Mouse (Mus musculus): ENCODE measurements around the gene Fbxl15.

Gene Fbxl15

DNA sequence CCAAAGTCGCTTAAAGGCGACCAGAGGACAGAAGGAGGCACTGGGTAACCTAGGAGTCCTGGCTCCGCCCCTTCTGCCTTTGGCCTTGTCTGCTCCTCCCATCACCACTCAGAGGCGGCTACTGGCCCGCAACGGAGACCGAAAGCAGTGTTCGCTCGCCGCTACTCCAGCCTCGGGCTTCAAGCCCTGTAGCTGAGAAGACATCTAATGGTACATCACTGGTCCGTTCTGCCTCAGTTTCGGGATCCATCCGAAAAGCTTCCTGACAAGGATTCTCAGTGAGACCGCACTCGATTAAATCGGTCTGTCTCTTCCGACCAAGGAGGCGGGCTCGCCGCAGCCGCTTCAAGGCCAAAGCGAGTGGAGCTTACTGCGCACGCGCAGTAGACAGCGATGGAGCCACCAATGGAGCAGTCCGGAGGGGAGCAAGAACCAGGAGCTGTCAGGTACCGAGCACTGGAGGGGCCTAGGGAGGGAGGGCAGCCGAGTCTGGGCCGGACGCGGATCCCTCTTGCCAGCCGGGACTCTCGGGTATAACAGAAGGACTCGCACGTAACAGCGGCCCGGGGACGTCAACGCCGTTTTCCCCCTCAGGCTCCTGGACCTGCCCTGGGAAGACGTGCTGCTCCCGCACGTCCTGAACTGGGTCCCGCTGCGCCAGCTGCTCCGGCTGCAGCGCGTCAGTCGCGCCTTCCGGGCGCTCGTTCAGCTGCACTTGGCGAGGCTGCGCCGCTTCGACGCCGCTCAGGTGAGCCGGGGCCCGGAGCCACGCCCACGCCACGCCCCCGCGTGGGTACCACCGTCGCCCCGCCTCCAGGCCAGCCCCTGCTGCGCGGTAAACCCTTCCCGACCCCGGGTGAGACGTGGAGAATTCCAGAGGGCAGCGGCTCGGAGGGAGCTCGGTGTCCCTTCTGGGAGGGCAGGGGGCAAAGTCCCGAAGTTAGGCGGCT, at the start of gene Fbxl15:
Gene Fbxl15 (plus strand): TSS at position 104 of the 950 bp plus-strand sequence.
- DNase-seq (ENCODE audit: low spot score in 2 of 2) = peak; percentile 91

DNA sequence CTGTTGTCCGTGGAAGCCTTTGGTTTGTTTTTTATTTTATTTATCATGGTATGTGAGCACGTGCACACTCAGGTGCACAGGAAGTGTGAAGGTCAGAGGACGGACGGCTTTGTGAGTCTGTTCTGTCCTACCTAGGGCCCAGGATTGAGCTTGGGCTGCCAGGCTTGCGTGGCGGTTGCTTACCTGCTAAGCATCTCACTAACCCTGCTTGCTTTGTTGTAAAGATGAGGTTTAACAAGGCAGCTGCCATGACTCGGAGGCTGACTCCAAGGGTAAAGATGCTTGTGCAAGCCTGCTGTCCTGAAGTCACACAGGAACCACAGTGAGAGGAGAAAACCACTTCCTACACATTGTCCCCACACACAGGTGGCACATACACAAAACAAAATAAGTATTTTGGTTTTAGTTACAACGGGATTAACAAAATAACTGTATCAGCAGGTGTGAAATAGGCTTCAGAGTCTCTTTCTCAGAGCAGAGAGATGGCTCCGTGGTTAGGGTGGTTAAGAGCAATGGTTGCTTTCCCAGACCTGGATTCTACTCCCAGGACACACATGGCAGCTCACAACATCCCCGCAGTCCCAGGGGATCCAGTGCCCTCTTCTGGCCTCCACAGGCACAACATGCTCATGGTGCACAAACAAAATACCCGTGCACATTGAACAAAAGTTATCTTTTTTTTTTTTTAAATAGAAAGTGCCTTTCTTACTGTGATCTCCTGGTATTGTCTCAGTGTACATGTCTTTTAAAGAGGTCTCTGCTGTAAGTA, 45.7 kb upstream of the Fbxl15 start:
- DNase-seq (ENCODE audit: low spot score in 2 of 2) = no peak

DNA sequence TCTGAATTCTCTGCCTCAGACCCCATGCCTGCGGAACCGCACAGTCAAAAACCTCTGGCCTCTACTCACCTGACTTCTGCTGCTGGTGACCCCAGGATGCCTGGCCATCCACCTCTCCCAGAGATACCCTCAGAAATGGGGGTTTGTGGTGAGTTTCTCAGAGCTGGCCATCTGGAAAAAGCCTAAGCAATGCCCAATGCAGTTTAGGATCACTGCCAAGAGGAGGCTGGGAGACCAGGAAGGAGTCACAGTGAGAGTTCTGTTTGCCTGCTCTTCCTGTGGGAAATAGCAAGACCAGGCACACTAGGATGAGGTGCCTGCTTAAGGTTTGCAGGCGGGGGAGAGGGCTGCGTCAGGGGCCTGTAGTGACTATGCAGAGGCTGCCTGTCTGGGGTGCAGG, 43.3 kb upstream of the Fbxl15 start:
- no peak for DNase-seq (ENCODE audit: low spot score in 2 of 2)

DNA sequence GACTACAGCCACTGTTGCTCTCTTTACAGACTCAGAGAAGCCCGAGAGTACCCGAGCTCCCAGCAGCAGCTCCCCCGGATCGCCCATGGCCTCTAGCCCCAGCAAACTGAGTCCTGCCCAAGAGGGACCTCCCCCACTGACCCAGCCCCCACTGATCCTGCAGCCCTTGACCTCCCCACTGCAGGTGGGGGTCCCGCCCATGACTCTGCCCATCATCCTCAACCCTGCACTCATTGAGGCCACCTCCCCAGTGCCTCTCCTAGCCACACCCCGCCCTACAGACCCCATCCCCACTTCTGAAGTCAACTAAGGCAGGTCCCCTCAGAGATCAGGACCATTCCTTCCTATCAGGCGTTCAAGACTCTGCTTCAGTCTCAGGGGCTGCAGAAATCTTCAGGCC, 42.4 kb upstream of the Fbxl15 start:
- no peak for DNase-seq (ENCODE audit: low spot score in 2 of 2)

DNA sequence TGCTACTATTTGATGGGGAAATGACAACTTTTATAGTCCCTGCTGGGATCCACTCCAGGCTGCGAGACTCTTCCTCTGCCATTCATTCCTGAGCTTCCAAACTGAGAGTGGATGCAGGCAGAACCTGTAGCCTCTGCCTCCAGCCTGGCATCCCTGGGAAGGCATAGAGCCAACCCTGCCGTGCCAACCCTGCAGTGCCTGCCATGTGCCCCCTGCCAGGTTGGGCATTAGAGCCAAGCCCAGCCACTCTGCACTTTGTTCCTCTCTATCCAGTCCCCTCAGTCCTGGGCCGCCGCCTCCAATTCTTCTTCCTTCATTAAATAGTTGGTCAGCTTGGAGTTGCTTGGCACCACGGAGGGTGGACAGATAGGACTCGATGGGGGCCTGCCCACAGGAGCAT, 41.9 kb upstream of the Fbxl15 start:
- no peak for DNase-seq (ENCODE audit: low spot score in 2 of 2)

DNA sequence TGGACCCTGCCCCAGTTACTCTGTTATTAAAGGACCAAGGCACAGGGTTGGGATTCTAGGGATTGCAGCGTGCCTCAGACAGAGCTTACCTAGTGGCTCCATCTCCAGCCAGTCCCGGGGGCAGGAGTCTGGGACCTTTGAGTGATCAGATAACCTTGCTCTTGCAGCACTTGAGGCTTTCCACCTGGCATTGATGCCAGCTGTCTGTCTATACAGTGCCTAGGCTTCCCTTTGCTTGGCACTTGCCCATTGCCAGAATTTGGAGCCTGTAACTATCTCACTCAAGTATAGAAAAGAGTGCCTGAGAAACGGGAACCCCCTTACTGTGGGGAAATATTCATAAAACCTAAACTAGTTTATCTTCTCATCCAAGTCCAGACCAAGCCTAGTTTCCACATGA, 41.1 kb upstream of the Fbxl15 start:
- no peak for DNase-seq (ENCODE audit: low spot score in 2 of 2)

DNA sequence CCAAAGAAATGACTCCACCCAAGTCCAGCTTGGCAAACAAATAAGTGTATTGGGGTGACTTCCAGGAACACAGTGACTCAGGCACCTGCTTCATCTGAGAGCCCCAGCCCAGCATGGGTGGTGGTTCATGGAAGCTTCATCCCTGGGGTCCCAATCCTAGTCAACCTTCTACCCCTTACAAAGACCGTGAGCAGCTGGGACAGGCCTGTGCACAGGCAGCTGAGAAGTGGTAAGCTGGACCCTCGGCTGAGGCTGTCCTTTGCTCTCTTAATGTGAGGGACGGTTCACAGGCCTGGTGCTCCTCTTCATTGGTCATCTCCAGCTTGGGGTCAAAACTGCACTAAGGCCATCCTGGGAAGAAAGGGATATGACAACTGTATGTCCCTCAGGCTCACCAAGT, 40.4 kb upstream of the Fbxl15 start:
- DNase-seq (ENCODE audit: low spot score in 2 of 2) = no peak

DNA sequence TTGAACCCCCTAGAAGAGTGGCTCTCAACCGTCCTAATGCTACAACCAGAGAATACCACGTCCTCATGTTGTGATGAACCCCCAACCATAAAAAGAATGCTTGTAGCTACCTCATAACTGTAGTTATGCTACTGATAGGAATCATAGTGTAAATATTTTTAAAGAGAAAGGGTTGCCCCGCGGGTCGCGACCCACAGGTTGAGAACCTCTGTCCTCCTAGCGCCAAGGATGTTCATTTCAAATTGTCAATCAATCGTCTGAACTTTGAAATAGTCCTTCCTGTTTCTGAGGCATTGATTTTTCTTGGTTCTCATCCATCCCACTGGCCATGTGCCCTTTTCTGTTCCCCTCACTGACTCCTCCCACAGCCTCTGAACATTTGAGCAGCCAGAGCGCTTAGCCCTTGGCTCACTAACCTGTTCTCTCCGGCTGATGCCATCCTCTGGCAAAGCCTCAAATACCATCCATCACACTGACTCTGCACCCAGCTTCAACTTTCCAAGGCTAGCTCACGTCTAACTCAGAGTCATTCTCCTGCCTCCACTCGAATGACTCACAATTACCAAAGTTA, 37.4 kb upstream of the Fbxl15 start:
- DNase-seq (ENCODE audit: low spot score in 2 of 2) = no peak

DNA sequence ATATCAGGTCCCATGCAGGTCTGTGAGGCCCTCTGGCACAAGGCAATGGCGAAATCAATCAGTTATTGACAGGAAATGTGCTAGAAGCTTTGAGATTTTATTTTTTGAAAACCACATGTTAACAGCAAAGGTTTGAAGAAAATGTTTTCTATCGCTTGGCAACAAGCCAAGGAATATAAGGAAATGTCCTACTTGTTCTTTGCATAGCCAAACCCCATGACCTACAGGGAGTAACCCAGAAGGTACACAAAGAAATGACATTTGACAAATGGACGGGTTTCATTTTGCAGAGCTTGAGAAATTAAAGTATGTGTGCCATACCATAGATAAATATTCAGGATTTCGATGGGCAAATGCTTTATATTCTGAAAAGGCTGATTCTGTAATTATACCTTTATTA, 31.0 kb upstream of the Fbxl15 start:
- DNase-seq (ENCODE audit: low spot score in 2 of 2) = no peak

DNA sequence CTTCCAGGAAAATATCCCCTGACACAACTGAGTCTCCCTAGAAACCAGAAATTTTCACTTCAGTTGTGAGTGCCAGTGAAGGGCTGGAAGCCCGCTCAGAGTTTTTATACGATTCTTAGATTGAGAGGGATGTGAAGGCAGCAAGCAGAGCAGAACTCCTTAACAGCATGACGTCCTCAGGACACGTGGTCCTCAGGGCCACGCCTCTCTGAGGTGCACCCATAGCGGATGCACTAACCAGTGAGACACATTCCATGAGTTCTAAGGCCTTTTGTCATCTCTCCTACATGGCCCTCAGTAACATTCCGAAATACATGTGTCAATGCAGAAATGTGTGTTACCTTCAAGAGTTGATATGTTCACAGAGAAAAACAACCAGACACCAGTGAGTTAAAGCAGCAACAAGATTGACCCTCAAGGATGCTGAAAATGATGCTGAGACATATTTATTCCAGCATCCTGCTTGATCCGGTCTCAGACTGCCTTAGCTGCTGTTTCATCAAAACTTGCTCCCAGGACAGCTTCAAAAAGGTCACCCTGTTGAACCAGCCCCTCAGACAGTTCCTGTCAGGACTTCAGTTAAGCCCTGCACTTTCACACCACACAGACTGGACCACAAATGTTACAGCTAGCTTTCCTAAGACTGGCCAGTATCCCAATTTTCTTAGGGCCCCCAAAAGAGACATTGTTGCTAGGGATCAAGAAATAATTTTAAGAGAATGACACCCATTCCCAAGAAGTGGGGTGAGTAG, 27.5 kb upstream of the Fbxl15 start:
- DNase-seq (ENCODE audit: low spot score in 2 of 2) = no peak

DNA sequence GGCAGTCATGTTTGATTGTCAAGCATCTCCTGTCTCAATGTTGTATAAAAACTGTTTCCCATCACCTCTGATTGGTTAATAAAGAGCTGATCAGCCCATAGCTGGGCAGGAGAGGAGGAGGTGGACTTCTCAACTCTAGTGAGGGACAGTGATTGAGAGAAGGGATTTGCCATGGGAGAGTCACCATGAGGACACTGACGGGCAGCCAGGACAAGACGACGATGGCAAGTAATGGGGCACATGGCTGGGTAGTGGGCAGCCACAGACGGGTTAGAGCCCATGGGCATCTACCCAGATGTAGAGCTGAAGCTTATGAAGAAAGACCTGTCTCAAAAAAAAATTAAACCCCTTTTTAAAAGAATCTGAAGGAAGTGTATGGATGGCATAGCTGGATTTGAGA, 25.4 kb upstream of the Fbxl15 start:
- DNase-seq (ENCODE audit: low spot score in 2 of 2) = no peak

DNA sequence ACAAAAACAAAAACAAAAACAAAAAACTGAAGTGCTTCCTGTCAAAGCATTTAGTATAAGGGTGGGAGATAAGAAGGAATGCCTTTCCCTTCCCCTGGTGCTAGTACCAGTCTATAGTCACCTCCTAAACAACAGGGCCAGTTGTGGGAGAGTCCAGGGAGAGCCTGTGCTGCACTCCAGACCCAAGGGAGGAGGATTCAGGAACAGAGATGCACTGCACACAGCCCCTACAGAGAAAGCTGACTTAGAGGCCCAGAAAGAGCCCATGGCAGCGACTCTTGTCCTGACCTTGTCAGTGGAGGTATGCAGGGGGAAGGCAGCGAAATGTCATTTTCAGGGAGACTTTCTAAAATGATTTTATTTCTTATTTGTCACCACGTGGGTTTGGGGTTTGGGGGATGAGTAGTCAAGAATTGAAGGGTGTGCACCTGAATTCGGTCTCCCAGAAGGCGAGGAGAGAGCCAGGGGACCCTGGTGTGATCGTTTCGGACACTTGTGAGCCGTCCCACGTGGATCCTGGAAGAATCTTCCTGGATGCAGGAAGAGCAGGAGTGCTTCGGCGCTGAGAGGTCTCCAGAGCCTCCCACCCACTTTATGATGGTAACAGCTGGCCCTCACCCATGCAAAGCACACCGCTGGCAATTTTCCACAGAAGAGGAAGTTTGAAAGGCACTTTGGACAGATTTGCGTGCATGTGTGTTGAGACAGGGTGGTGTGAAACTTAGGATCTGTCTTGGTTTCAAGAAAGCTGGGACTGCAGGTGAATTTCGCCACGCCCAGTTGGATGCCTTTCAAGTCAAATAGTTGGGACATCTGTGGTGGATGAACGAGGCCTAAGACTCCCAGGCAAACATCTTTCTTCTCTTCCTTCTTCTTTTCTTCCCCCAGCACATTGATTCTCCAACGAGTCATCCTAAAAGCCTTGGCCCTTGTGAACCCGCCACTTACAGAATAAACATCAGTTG, 24.5 kb upstream of the Fbxl15 start:
- DNase-seq (ENCODE audit: low spot score in 2 of 2) = no peak

DNA sequence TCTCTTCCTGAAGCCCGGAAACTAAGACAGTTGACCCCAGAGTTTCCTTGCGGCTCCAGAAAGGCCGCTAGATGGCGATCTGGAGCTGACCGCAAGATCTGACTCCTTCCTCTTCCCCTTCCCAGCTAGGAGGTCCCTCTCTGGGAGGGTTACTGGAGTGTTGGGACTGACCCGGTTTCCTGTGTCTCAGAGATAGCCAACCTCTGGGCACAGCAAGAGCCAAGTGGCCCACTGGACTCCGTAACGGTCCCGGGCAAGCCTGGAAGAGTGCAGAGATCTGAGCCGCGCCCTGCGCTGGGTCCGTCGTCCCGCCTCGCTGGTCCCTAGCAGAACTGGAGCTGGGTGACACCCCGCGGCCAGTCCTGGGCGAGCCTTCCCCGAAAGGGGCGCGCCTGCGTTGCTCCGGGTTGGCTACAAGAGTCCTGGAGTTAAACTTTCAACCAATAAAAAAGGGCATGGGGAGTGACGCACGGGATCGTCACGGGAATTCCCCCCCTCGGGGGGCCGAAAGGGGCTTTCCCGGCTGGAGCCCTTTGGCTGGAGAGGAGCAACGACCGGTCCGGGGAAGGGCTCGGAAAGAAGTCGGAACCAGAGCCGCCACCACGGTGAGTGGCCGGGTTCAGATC, 23.7 kb upstream of the Fbxl15 start, which contains the start of gene Nfkb2:
Gene Nfkb2 (plus strand): TSS at position 105 of the 626 bp plus-strand sequence.
- peak; percentile 99 to 100 for DNase-seq (ENCODE audit: low spot score in 2 of 2)

DNA sequence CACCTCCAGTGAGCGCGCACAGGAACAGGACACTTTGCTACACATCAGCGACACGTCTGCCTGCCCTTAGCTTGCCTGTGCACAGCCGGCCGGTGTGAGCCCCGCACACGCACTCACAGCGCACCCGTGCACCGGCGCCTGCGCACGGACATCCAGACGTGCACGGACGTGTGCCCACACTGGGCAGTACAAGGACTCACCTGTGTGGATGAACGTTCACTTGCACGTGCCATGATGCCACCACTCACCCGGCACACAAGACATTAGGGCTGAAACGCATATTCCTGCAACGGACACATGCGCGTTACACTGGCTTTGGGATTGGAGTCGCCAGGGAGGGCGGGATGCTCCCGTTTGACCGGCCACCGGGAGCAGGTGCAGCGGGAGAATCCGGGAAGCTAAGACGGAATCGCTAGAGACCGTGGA, 23.1 kb upstream of the Fbxl15 start:
- DNase-seq (ENCODE audit: low spot score in 2 of 2) = no peak

DNA sequence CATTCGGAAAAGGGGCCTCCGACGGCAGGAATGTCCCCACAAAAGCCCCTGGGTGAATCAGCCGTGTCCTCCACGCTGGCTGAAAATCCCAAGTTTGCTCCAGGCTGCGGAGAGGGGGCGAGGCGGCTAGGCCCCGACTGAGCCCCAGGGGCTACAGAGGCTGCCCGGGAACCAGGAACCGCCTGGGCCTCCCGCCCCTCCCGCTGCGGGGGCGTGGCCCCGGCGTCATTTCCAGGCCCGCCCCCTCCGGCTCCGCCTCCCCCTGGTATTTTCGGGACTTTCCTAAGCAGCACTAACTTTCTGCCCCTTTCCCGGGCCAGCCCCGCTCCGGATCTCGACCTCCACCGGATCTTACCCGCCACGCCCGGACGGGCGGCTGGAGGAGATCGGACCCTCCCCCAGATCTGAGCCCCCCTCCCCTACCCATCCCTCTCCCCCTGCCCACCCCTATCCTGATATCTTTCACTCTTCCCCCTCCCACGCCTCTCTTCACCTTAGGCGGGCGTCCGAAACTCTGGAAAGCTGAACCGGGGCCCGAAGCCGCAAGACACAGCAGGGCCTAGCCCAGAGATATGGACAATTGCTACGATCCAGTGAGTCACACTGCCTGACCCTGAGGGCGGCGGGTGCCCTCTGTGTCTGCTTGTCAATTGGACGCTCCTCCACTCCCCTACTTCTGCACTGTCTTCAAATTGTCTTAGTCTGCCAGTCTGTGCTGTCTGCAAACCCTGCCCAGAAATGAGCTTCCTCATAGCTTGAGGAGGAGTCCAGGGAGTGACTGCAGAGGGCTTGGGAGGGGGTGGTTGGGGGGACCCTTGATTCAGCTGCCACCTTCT, 22.3 kb upstream of the Fbxl15 start:
- peak; percentile 93 to 94 for DNase-seq (ENCODE audit: low spot score in 2 of 2)

DNA sequence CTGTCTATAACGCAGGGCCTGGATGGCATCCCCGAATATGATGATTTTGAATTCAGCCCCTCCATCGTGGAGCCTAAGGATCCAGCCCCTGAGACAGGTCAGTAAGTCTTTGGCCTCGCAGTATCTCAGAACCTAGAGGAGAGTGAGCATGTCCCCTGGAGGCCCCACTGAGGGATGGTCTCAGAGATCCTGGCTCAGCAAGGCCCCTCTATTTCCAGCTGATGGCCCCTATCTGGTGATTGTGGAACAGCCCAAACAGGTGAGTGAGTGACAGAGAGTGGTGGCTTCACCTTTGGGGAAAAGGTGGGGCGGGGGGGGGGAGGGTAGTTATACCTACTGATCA, 21.7 kb upstream of the Fbxl15 start:
- DNase-seq (ENCODE audit: low spot score in 2 of 2) = no peak

DNA sequence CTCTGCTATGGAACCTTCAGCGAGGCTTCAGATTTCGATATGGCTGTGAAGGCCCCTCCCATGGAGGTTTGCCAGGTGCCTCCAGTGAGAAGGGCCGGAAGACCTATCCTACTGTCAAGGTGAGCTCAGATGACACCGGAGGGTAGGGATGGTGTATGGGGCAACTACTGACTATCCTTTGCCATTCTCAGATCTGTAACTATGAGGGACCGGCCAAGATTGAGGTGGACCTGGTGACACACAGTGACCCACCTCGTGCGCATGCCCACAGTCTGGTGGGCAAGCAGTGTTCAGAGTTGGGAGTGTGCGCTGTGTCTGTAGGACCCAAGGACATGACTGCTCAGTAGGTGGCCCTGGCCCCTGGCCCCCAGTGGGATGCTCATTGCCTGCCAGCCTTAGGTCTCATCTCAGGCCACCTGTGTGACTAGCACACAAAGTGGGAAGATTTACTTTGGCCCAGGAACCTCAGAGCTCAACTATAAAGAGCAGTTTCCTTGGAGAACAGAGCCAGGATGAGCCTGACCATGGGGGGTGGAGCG, 21.2 kb upstream of the Fbxl15 start:
- peak in 1 of 2 experiments; percentile 0 for DNase-seq (ENCODE audit: low spot score in 2 of 2)

DNA sequence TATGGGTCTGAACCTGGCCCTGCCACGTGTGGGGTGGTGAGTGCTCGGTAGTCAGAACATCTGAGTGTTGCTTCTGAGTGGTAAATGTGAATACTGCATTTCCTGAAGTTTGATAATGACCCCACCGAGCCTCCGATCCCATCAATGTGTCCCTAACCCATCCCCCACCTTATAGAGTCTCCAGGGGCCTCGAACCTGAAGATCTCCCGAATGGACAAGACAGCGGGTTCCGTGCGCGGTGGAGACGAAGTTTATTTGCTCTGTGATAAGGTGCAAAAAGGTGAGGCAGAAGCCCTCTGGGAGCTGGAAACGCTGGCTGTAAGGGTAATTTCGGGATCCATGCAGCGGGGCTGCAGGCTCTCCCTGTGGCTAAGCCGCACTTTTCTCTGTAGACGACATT, 20.2 kb upstream of the Fbxl15 start:
- no peak for DNase-seq (ENCODE audit: low spot score in 2 of 2)

DNA sequence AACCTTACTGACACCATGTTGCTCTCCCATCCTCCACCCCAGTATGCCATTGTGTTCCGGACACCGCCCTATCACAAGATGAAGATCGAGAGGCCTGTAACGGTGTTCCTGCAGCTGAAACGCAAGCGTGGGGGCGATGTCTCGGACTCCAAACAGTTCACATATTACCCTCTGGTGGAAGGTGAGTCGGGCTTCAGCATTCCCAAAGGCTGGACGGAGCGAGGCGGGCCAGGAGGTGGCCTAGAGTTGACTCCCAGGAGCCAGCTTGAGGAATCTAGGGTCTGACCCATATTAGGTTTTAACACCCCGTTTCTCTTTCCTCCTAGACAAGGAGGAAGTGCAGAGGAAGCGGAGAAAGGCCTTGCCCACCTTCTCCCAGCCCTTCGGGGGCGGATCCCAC, 19.7 kb upstream of the Fbxl15 start:
- peak in 1 of 2 experiments; percentile 1 for DNase-seq (ENCODE audit: low spot score in 2 of 2)
